Mouse (Mus musculus): Measurements from ENCODE around the gene Fam151b. TPM values are rescaled to one million over a fixed set of nuclear protein-coding genes. Genes with fewer than 3 reads are reported as not detected.

Fam151b gene
- 0.81 and 0.96 TPM in 2 replicates for polyA plus RNA-seq (2012; rRNA removed)

DNA sequence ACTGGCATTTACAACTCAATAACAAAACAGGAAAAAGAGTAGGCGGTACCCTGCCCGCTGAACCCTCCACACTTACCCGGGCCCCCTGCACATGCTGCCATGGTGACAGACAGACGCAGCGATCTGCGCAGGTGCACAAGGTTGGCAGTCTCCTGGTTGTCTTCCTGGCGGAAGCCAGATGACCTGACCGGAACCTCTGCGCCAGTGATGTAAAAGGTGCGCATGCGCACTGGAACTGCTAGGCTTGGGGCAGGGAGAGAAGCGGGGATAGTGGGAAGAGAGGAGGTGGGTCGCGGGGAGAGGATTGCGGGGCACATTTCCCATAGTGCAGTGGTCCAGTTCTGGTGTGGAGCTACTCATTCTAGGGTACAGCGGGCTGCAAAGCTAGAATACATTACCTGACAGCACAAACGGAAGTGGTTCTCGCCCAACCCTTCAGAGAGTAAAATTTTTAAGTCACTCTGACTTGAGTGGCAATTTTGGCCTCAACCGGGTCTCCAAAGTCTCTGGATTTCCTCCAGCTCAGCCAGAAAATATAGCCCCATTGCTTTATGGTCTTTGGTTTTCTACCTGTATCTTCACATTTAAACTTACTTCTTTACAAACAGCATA, at the start of gene Fam151b:
Gene Fam151b, minus strand, starts transcription at position 164 of the 612 bp plus-strand sequence.
- WGBS, result 1% methylated on average over 19 of the region's 19 CpGs
- TF ChIP-seq POLR2A (IDR thresholded peaks at IDR 0.05; ENCODE audit: low read depth, low read length) (peak; percentile 48; the same call in 1 of the 2 replicates), CTCF (IDR thresholded peaks at IDR 0.05; ENCODE audit: extremely low read depth, insufficient read depth, insufficient read length, insufficient replicate concordance) (no peak)
- peak within 1 kb of the TSS; percentile 75 for H3K27ac ChIP-seq (ENCODE audit: insufficient read depth, low read length)
- H3K4me3 ChIP-seq (ENCODE audit: extremely low read depth, insufficient read depth, insufficient read length), result peak within 1 kb of the TSS; percentile 56
- DNase-seq (ENCODE audit: low read depth in 1 of 2, low spot score in 2 of 2), result peak; percentile 94 to 96
- no peaks in the 10 kb centered on the region for H3K27me3 ChIP-seq (ENCODE audit: control insufficient read depth, insufficient read depth, low read length)
- H3K4me1 ChIP-seq (ENCODE audit: control insufficient read depth, insufficient read depth, insufficient read length), result no peaks in the 10 kb centered on the region
- H3K36me3 ChIP-seq (ENCODE audit: control insufficient read depth, insufficient read depth, low read length), result no peaks in the 10 kb centered on the region; the same call in 1 of the 2 replicates

- 60% methylated on average over 2 of the region's 2 CpGs for WGBS
- Histone ChIP-seq H3K36me3 (ENCODE audit: control insufficient read depth, insufficient read depth, low read length) (no peaks in the 10 kb centered on the region), H3K27ac (ENCODE audit: insufficient read depth, low read length) (no peak overlapping the region), H3K4me1 (ENCODE audit: control insufficient read depth, insufficient read depth, insufficient read length) (no peaks in the 10 kb centered on the region; the same call in 1 of the 2 replicates), H3K4me3 (ENCODE audit: extremely low read depth, insufficient read depth, insufficient read length) (no peak overlapping the region), H3K27me3 (ENCODE audit: control insufficient read depth, insufficient read depth, low read length) (no peaks in the 10 kb centered on the region)
- no peak for TF ChIP-seq POLR2A (IDR thresholded peaks at IDR 0.05; ENCODE audit: low read depth, low read length)
- no peak for TF ChIP-seq CTCF (IDR thresholded peaks at IDR 0.05; ENCODE audit: extremely low read depth, insufficient read depth, insufficient read length, insufficient replicate concordance)
- DNase-seq (ENCODE audit: low read depth in 1 of 2, low spot score in 2 of 2), result no peak
These were observed 48.4 kb upstream of the Fam151b start for GRCm38 (mm10) chr13:92532216-92532615.

DNA sequence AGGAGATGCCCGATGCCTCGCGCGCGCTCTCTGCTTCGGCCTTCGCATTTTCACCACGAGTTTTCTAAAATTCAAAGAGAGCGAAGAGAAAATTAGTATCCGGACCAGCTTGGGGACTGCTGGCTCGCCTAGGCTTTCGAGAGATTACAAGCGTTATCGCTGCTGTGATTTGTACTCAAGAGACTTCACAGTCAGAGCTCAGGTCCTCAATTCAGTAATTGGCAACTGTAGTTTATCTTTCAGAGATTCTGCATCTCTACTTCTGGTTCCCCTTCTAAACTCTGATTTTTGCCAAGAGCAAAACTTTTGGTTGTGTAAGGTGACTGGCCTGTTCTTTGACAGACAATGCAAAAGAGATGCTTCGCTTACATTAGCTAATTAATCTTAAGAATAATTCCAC, 47.4 kb upstream of the Fam151b start:
- H3K27ac ChIP-seq (ENCODE audit: insufficient read depth, low read length), result peak overlapping the region; percentile 94

DNA sequence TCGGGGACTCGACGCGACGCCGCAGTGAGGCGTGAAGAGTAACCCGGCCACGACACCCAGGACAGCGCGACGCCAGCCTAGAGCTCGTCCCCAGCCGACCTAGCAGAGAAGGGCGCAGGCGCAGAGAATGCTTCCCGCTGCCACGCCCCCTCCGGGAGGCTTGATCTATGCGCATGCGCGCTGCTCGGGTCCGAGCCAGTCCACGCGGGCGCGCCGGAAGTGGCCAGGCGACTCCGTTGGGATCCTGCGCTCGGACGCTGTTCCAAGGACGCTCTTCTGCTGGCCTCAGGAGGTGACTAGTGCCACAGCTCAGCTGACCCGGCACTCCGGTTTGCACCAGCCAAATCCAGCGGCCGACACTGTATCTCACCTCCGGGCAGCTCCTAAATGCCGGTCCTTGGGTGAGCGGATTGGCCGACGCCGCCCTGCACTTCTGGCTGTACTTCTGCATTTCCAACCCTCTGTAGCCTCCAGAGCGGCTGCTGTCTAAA, 47.0 kb upstream of the Fam151b start, which contains the start of gene Zfyve16:
Gene Zfyve16, minus strand, starts transcription at position 148 of the 491 bp plus-strand sequence.
- peak; percentile 80 to 95 for DNase-seq (ENCODE audit: low read depth in 1 of 2, low spot score in 2 of 2)
- Histone ChIP-seq H3K27me3 (ENCODE audit: control insufficient read depth, insufficient read depth, low read length) (no peaks in the 10 kb centered on the region), H3K4me1 (ENCODE audit: control insufficient read depth, insufficient read depth, insufficient read length) (no peaks in the 10 kb centered on the region; the same call in 1 of the 2 replicates), H3K36me3 (ENCODE audit: control insufficient read depth, insufficient read depth, low read length) (no peaks in the 10 kb centered on the region), H3K27ac (ENCODE audit: insufficient read depth, low read length) (peak within 1 kb of the TSS; percentile 94), H3K4me3 (ENCODE audit: extremely low read depth, insufficient read depth, insufficient read length) (peak within 1 kb of the TSS; percentile 94)
- no peak for TF ChIP-seq CTCF (IDR thresholded peaks at IDR 0.05; ENCODE audit: extremely low read depth, insufficient read depth, insufficient read length, insufficient replicate concordance)
- peak; percentile 85 for TF ChIP-seq POLR2A (IDR thresholded peaks at IDR 0.05; ENCODE audit: low read depth, low read length)
- under 1% methylated on average over 46 of the region's 46 CpGs for WGBS

More for the DNA sequence above, 47.4 kb upstream of the Fam151b start:
- Histone ChIP-seq H3K4me3 (ENCODE audit: extremely low read depth, insufficient read depth, insufficient read length) (peak overlapping the region; percentile 94), H3K27me3 (ENCODE audit: control insufficient read depth, insufficient read depth, low read length) (no peaks in the 10 kb centered on the region), H3K4me1 (ENCODE audit: control insufficient read depth, insufficient read depth, insufficient read length) (no peaks in the 10 kb centered on the region; the same call in 1 of the 2 replicates), H3K36me3 (ENCODE audit: control insufficient read depth, insufficient read depth, low read length) (no peaks in the 10 kb centered on the region)
- TF ChIP-seq POLR2A (IDR thresholded peaks at IDR 0.05; ENCODE audit: low read depth, low read length) (no peak), CTCF (IDR thresholded peaks at IDR 0.05; ENCODE audit: extremely low read depth, insufficient read depth, insufficient read length, insufficient replicate concordance) (no peak)
- WGBS, result 6% methylated on average over 15 of the region's 15 CpGs
- DNase-seq (ENCODE audit: low read depth in 1 of 2, low spot score in 2 of 2), result no peak

GRCm38 (mm10) chr13:92529828-92530720, 46.3 kb upstream of the Fam151b start:
- 3% methylated on average over 47 of the region's 47 CpGs for WGBS
- Histone ChIP-seq H3K27me3 (ENCODE audit: control insufficient read depth, insufficient read depth, low read length) (no peaks in the 10 kb centered on the region), H3K27ac (ENCODE audit: insufficient read depth, low read length) (peak overlapping the region; percentile 94), H3K4me3 (ENCODE audit: extremely low read depth, insufficient read depth, insufficient read length) (peak overlapping the region; percentile 94), H3K36me3 (ENCODE audit: control insufficient read depth, insufficient read depth, low read length) (no peaks in the 10 kb centered on the region), H3K4me1 (ENCODE audit: control insufficient read depth, insufficient read depth, insufficient read length) (no peaks in the 10 kb centered on the region; the same call in 1 of the 2 replicates)
- no peak for TF ChIP-seq POLR2A (IDR thresholded peaks at IDR 0.05; ENCODE audit: low read depth, low read length)
- no peak for TF ChIP-seq CTCF (IDR thresholded peaks at IDR 0.05; ENCODE audit: extremely low read depth, insufficient read depth, insufficient read length, insufficient replicate concordance)
- DNase-seq (ENCODE audit: low read depth in 1 of 2, low spot score in 2 of 2), result no peak

- TF ChIP-seq POLR2A (IDR thresholded peaks at IDR 0.05; ENCODE audit: low read depth, low read length), result no peak
- TF ChIP-seq CTCF (IDR thresholded peaks at IDR 0.05; ENCODE audit: extremely low read depth, insufficient read depth, insufficient read length, insufficient replicate concordance), result no peak
- no peak overlapping the region for H3K4me3 ChIP-seq (ENCODE audit: extremely low read depth, insufficient read depth, insufficient read length)
- no peaks in the 10 kb centered on the region for H3K27me3 ChIP-seq (ENCODE audit: control insufficient read depth, insufficient read depth, low read length)
- H3K27ac ChIP-seq (ENCODE audit: insufficient read depth, low read length), result no peak overlapping the region
- WGBS, result 80% methylated on average over 5 of the region's 5 CpGs
- H3K36me3 ChIP-seq (ENCODE audit: control insufficient read depth, insufficient read depth, low read length), result peaks cover 17% of the 10 kb centered on the region
- no peaks in the 10 kb centered on the region; the same call in 1 of the 2 replicates for H3K4me1 ChIP-seq (ENCODE audit: control insufficient read depth, insufficient read depth, insufficient read length)
- DNase-seq (ENCODE audit: low read depth in 1 of 2, low spot score in 2 of 2), result no peak
These were observed 39.5 kb upstream of the Fam151b start for GRCm38 (mm10) chr13:92523178-92523813.
